Mouse (Mus musculus) lung, adult 2 months (tissue): ENCODE measurements around the gene Dab1.

Experiments
- CTCF ChIP-seq: fragments of 200-500 bp; IDR thresholded peaks from 2 replicates; pipeline ENCODE4 v1.5.1; 2011; ENCODE audit warnings: mild to moderate bottlenecking, low read length, control low read depth; ENCODE audit not compliant: insufficient read depth
- POLR2A ChIP-seq: fragments of 200-500 bp; IDR thresholded peaks from 2 replicates; pipeline ENCODE4 v1.6.1; 2011; ENCODE audit warnings: low read depth, mild to moderate bottlenecking, control low read depth, low read length, borderline replicate concordance; ENCODE audit errors: extremely low read depth

GRCm38 (mm10) chr4:104644862-104645261 lies 1025.7 kb downstream of the Dab1 start:
- no peak for TF ChIP-seq CTCF
- TF ChIP-seq POLR2A = no peak
